Mouse (Mus musculus) heart, embryonic 14.5 days (tissue): ENCODE data around the gene Casr. TPM values are rescaled to one million over a fixed set of nuclear protein-coding genes. Genes with fewer than 3 reads are reported as not detected.

Experiments
- ATAC-seq: fragments of 200-750 bp; cut with Nextera tagmentation; 2 replicates; pipeline ENCODE4 v1.8.0; 2017; ENCODE audit warnings: low read depth, moderate TSS enrichment; ENCODE audit not compliant: insufficient number of reproducible peaks, insufficient read depth, low FRiP score
- H3K27ac ChIP-seq, 2 experiments: fragments of 200-500 bp in 1 of 2; fragments of 300-500 bp in 1 of 2; sonication (generic) in 1 of 2; replicated peaks in 1 of 2; 2 replicates each; pipeline ENCODE4 v1.5.1; 2012 to 2014; ENCODE audit warnings: low read depth in 2 of 2, low read length in 2 of 2, control low read depth in 1 of 2, mild to moderate bottlenecking in 1 of 2, mixed read lengths in 1 of 2; ENCODE audit not compliant: control insufficient read depth in 1 of 2, insufficient read depth in 1 of 2
- H3K27me3 ChIP-seq: fragments of 300-500 bp; sonication (generic); 2 replicates; pipeline ENCODE4 v1.6.1; 2014; ENCODE audit warnings: mild to moderate bottlenecking, low read length, control low read depth; ENCODE audit not compliant: control insufficient read depth, insufficient read depth
- H3K36me3 ChIP-seq: fragments of 300-500 bp; sonication (generic); 2 replicates; pipeline ENCODE4 v1.6.1; 2014; ENCODE audit warnings: mild to moderate bottlenecking, control low read depth, low read length, mixed read lengths; ENCODE audit not compliant: control insufficient read depth, insufficient read depth
- H3K4me1 ChIP-seq, 2 experiments: fragments of 200-500 bp in 1 of 2; fragments of 300-500 bp in 1 of 2; sonication (generic) in 1 of 2; 2 replicates each; pipeline ENCODE4 v1.6.1; 2012 to 2014; ENCODE audit warnings: low read length in 2 of 2, control low read depth in 1 of 2, mixed read lengths in 1 of 2; ENCODE audit not compliant: control insufficient read depth in 2 of 2, insufficient read depth in 2 of 2
- H3K4me2 ChIP-seq: fragments of 300-500 bp; sonication (generic); 2 replicates; pipeline ENCODE4 v1.6.1; 2014; ENCODE audit warnings: mild to moderate bottlenecking, low read length
- H3K4me3 ChIP-seq, 2 experiments: fragments of 200-500 bp in 1 of 2; fragments of 300-500 bp in 1 of 2; sonication (generic) in 1 of 2; 2 replicates each; pipeline ENCODE4 v1.5.1; 2012 to 2014; ENCODE audit warnings: low read length in 2 of 2, mild to moderate bottlenecking in 2 of 2, control low read depth in 1 of 2, low read depth in 1 of 2, moderate library complexity in 1 of 2; ENCODE audit not compliant: control insufficient read depth in 1 of 2, insufficient read depth in 1 of 2
- H3K9ac ChIP-seq: fragments of 300-500 bp; sonication (generic); 2 replicates; pipeline ENCODE4 v1.6.1; 2014; ENCODE audit warnings: mild to moderate bottlenecking, low read length
- H3K9me3 ChIP-seq: fragments of 300-500 bp; sonication (generic); 2 replicates; pipeline ENCODE4 v1.6.1; 2016; ENCODE audit warnings: low read length, control low read depth; ENCODE audit not compliant: control insufficient read depth
- WGBS: fragments of 180-500 bp; shearing (Covaris S2); extraction: QIAGEN DNeasy Blood & Tissue Kit; methylation state at CpG from one replicate; pipeline ENCODE4 v1.1.7; 2014; 5-methylcytosine and 5-hydroxymethylcytosine counted together
- polyA plus RNA-seq: library from polyadenylated mRNA; unstranded; fragments of >200 nt; fragmentation: Nextera tagmentation; extraction: Ambion mirVana; gene quantifications from 2 replicates; pipeline ENCODE4 v1.2.1, GENCODE M21; 2014

Gene Casr
- polyA plus RNA-seq, 1 experiment from 2014 or later = not detected

DNA sequence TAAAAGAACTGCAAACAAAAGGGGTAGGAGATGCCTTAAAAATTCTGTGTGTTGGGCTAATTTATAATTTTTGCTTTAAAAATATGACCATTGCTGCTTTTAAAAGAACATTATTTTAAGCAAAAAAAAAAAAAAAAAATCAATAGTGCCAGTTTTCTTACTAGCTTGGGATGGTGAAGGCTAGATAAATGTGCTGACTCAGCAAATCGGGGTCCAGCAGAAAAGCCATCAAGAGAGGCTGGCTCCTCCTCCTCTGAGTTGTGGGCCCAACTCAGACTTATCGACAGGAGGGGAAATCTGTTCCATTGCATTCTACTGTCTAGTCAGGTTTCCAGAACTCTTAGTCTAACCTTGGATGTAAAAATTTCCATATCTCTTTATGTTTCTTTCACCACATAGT is 45.6 kb downstream of the Casr start:
- no peaks in the 10 kb centered on the region for H3K36me3 ChIP-seq
- ATAC-seq = no peak
- 52% methylated on average over 2 of the region's 2 CpGs for WGBS
- no peak overlapping the region for H3K9ac ChIP-seq
- H3K27ac ChIP-seq = no peak overlapping the region
- H3K4me1 ChIP-seq = no peaks in the 10 kb centered on the region
- H3K4me3 ChIP-seq = no peak overlapping the region
- H3K27me3 ChIP-seq = no peaks in the 10 kb centered on the region
- no peak overlapping the region for H3K4me2 ChIP-seq
- H3K9me3 ChIP-seq = no peaks in the 10 kb centered on the region

- no peaks in the 10 kb centered on the region for H3K9me3 ChIP-seq
- no peak overlapping the region for H3K27ac ChIP-seq
- no peaks in the 10 kb centered on the region for H3K27me3 ChIP-seq
- no peak for ATAC-seq
- no peaks in the 10 kb centered on the region for H3K36me3 ChIP-seq
- 83% methylated on average over 5 of the region's 5 CpGs for WGBS
- no peaks in the 10 kb centered on the region for H3K4me1 ChIP-seq
- no peak overlapping the region for H3K4me3 ChIP-seq
- H3K9ac ChIP-seq = no peak overlapping the region
- no peak overlapping the region for H3K4me2 ChIP-seq
Measured at GRCm38 (mm10) chr16:36507300-36507699, 54.6 kb downstream of the Casr start.

GRCm38 (mm10) chr16:36506827-36507226 is 55.1 kb downstream of the Casr start:
- H3K4me3 ChIP-seq = no peak overlapping the region
- no peak overlapping the region for H3K4me2 ChIP-seq
- ATAC-seq = no peak
- H3K4me1 ChIP-seq = no peaks in the 10 kb centered on the region
- no peaks in the 10 kb centered on the region for H3K9me3 ChIP-seq
- no peaks in the 10 kb centered on the region for H3K27me3 ChIP-seq
- H3K36me3 ChIP-seq = no peaks in the 10 kb centered on the region
- H3K9ac ChIP-seq = no peak overlapping the region
- H3K27ac ChIP-seq = no peak overlapping the region

DNA sequence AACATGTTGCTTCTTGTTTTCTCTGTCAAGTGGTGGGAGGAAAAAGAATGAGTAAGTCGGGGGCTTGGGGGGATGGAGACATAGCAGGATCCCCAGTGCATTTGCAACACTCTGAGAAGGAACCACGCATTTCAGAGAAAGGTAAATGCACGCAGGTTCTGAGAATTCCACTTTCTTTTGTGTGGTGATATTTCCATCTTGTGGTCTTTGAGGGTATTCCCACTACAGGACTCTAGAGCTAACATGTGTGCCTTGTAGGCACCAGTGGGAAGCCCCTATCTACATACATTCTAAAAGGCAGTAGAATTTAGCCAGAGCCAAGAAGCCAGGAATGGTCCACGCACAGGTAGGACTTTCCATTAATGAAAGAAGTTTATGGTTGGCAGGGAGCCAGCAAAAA is 56.0 kb downstream of the Casr start:
- Histone ChIP-seq H3K4me3 (no peak overlapping the region), H3K36me3 (no peaks in the 10 kb centered on the region), H3K9me3 (no peaks in the 10 kb centered on the region), H3K27ac (no peak overlapping the region), H3K4me1 (no peaks in the 10 kb centered on the region), H3K9ac (no peak overlapping the region), H3K27me3 (no peaks in the 10 kb centered on the region), H3K4me2 (no peak overlapping the region)
- WGBS = 44% methylated on average over 4 of the region's 4 CpGs
- no peak for ATAC-seq

- H3K9ac ChIP-seq = no peak overlapping the region
- no peaks in the 10 kb centered on the region for H3K27me3 ChIP-seq
- WGBS = 69% methylated on average over 3 of the region's 3 CpGs
- H3K4me3 ChIP-seq = no peak overlapping the region
- no peaks in the 10 kb centered on the region for H3K36me3 ChIP-seq
- no peaks in the 10 kb centered on the region for H3K9me3 ChIP-seq
- no peak overlapping the region for H3K27ac ChIP-seq
- no peak overlapping the region for H3K4me2 ChIP-seq
- H3K4me1 ChIP-seq = no peaks in the 10 kb centered on the region
- no peak for ATAC-seq
Measured at GRCm38 (mm10) chr16:36505134-36505533, 56.8 kb downstream of the Casr start.

DNA sequence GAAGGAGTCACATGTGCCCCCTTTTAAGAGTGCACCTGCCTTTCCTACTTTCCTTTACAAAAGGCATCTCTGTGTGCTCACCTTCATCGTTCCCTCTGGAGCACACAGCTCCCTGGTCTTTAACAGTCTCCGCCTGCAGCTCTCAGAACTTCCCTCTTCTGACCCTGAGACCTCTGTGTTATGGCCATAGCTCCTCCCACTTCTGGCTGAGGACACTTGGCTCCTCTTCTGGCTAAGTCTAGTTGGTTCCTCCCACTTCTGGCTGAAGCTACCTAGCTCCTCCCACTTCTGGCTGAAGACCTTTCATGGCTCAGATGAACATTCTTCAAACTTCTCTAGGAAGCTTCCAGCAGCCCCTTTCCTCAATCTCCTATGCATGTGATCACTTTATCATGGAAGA is 59.7 kb downstream of the Casr start:
- H3K4me3 ChIP-seq = no peak overlapping the region
- 67% methylated on average over 2 of the region's 2 CpGs for WGBS
- H3K9me3 ChIP-seq = no peaks in the 10 kb centered on the region
- H3K27ac ChIP-seq = no peak overlapping the region
- H3K9ac ChIP-seq = no peak overlapping the region
- no peaks in the 10 kb centered on the region for H3K27me3 ChIP-seq
- no peaks in the 10 kb centered on the region for H3K4me1 ChIP-seq
- ATAC-seq = no peak
- no peak overlapping the region for H3K4me2 ChIP-seq
- no peaks in the 10 kb centered on the region for H3K36me3 ChIP-seq

DNA sequence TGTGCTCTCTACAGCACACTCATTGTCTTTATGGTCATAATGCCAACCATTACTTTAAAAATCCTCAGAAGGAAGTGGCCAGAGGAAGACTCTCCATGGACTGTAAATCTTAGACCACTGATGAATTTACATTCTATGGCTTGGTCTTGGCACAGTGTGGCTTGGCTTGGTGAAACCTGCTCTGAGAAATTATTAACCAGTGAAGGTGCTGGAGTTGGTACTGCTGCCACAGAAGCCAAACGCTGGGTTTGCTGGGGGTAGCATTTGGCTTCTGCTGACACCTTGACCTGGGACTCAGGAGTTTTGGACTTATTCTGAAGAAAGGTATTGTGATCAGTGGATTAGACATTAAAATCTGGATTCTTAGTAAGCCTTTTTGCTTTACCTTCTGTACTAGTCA is 69.5 kb downstream of the Casr start:
- Histone ChIP-seq H3K27ac (no peak overlapping the region), H3K9ac (no peak overlapping the region), H3K4me1 (no peaks in the 10 kb centered on the region), H3K9me3 (no peaks in the 10 kb centered on the region), H3K36me3 (no peaks in the 10 kb centered on the region), H3K27me3 (no peaks in the 10 kb centered on the region), H3K4me2 (no peak overlapping the region), H3K4me3 (no peak overlapping the region)
- WGBS = 73% methylated on average over 1 of the region's 1 CpGs
- ATAC-seq = no peak

DNA sequence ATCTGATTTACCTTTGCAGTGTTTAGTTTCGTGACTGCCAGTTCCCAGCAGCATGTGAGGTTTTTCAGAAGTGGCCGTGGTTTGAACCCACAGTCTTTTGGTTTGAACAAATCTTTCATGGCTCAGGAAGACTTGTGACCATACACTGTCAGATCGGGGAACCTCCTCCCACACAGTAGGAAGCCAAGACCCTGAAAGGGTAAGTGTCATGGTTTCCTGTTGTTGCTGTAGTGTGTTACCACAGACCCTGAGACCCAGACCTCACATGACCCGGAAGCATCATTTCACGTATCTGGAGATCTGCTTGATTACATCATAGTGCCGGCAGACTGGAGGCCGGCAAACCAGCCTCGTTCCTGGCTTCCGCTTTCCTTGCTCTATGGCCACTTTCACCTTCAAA is 85.1 kb downstream of the Casr start:
- Histone ChIP-seq H3K9ac (no peak overlapping the region), H3K4me2 (no peak overlapping the region), H3K4me1 (no peaks in the 10 kb centered on the region), H3K9me3 (no peaks in the 10 kb centered on the region), H3K27ac (no peak overlapping the region), H3K36me3 (no peaks in the 10 kb centered on the region), H3K4me3 (no peak overlapping the region), H3K27me3 (no peaks in the 10 kb centered on the region)
- WGBS = 72% methylated on average over 9 of the region's 9 CpGs
- ATAC-seq = no peak
